Mouse (Mus musculus): ENCODE measurements around the gene 4930524B15Rik. TPM values are rescaled to one million over a fixed set of nuclear protein-coding genes. Genes with fewer than 3 reads are reported as not detected.

Gene 4930524B15Rik
- total RNA-seq, 2 experiments from 2014 or later, result not detected

DNA sequence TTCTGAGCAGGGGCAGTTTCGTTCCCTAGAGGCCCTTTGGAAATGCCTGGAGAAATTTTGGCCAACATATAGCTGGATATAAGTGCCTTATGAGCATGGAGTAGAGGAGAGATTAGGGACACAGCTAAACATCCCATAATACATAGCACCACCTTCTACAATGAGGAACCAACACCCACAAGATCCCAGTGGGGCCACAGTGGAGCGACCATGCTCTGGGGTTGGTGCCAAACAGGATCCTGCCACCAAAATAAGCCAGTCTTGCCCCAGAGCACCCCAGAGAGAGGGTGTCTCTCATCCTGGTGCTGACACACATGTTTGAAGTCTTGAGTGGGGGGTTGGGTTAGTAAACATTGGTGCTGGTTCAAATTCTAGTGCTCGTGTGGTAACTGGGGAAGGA lies 63.2 kb downstream of the 4930524B15Rik start:
- intact Hi-C loops (cut with DNase I), result no loop called here
- DNase-seq, result no peak

Other genes with a start within 250 kb of the 4930524B15Rik start
- gene Cpeb4, start 93.4 kb upstream of the 4930524B15Rik start, total RNA-seq (2021), result 100 to 1,000 TPM; 148 to 149 TPM
- 1,000 to 10,000 TPM in 1 of 2 experiments, 100 to 1,000 TPM in 1; 972 to 1,023 TPM for gene Nsg2, start 34.9 kb downstream of the 4930524B15Rik start, total RNA-seq (2021)
- gene Il9r, start 234.7 kb downstream of the 4930524B15Rik start, total RNA-seq (2021), result not detected
- gene Snrnp25, start 239.8 kb downstream of the 4930524B15Rik start, total RNA-seq (2021), result 10 to 100 TPM; 20.3 to 21.6 TPM

Data from left cerebral cortex, postnatal 4 days (tissue).